Mouse (Mus musculus) hindbrain, embryonic 14.5 days (tissue): ENCODE data around the gene Fam168b. TPM values are rescaled to one million over a fixed set of nuclear protein-coding genes. Genes with fewer than 3 reads are reported as not detected.

Experiments
- ATAC-seq: fragments of 200-750 bp; cut with Nextera tagmentation; 2 replicates; pipeline ENCODE4 v1.8.0; 2017; ENCODE audit warnings: moderate number of reproducible peaks, mild to moderate bottlenecking, moderate TSS enrichment, moderate library complexity; ENCODE audit not compliant: low FRiP score
- DNase-seq: peaks from one replicate; pipeline ENCODE4 v3.0.0-alpha.2; 2015; ENCODE audit warnings: low spot score
- H3K27ac ChIP-seq: fragments of 300-500 bp; sonication (generic); 2 replicates; pipeline ENCODE4 v1.5.1; 2014; ENCODE audit warnings: mild to moderate bottlenecking, moderate library complexity
- H3K27me3 ChIP-seq: fragments of 300-500 bp; sonication (generic); 2 replicates; pipeline ENCODE4 v1.6.1; 2014; ENCODE audit warnings: mild to moderate bottlenecking, low read length, mixed read lengths; ENCODE audit not compliant: control insufficient read depth, insufficient read depth
- H3K36me3 ChIP-seq: fragments of 300-500 bp; sonication (generic); replicated peaks from 2 replicates; pipeline ENCODE4 v1.6.1; 2014; ENCODE audit not compliant: control insufficient read depth, insufficient read depth
- H3K4me1 ChIP-seq: fragments of 300-500 bp; sonication (generic); replicated peaks from 2 replicates; pipeline ENCODE4 v1.6.1; 2014; ENCODE audit warnings: antibody characterized with exemption, low read length, mixed read lengths; ENCODE audit not compliant: control insufficient read depth, insufficient read depth
- H3K4me2 ChIP-seq: fragments of 300-500 bp; sonication (generic); replicated peaks from 2 replicates; pipeline ENCODE4 v1.6.1; 2014; ENCODE audit warnings: mild to moderate bottlenecking, moderate library complexity
- H3K4me3 ChIP-seq: fragments of 300-500 bp; sonication (generic); replicated peaks from 2 replicates; pipeline ENCODE4 v1.5.1; 2014; ENCODE audit warnings: mild to moderate bottlenecking, low read length
- H3K9ac ChIP-seq: fragments of 300-500 bp; sonication (generic); 2 replicates; pipeline ENCODE4 v1.6.1; 2014
- H3K9me3 ChIP-seq: fragments of 300-500 bp; sonication (generic); 2 replicates; pipeline ENCODE4 v1.6.1; 2016; ENCODE audit warnings: low read length; ENCODE audit not compliant: control insufficient read depth
- WGBS: fragments of 180-500 bp; shearing (Covaris S2); extraction: QIAGEN DNeasy Blood & Tissue Kit; methylation state at CpG from one replicate; pipeline ENCODE4 v1.1.7; 2014; 5-methylcytosine and 5-hydroxymethylcytosine counted together
- polyA plus RNA-seq: library from polyadenylated mRNA; unstranded; fragments of >200 nt; fragmentation: Nextera tagmentation; extraction: Ambion mirVana; gene quantifications from 2 replicates; pipeline ENCODE4 v1.2.1, GENCODE M21; 2014

Gene Fam168b
- polyA plus RNA-seq, 1 experiment from 2014 or later, result 114 TPM

DNA sequence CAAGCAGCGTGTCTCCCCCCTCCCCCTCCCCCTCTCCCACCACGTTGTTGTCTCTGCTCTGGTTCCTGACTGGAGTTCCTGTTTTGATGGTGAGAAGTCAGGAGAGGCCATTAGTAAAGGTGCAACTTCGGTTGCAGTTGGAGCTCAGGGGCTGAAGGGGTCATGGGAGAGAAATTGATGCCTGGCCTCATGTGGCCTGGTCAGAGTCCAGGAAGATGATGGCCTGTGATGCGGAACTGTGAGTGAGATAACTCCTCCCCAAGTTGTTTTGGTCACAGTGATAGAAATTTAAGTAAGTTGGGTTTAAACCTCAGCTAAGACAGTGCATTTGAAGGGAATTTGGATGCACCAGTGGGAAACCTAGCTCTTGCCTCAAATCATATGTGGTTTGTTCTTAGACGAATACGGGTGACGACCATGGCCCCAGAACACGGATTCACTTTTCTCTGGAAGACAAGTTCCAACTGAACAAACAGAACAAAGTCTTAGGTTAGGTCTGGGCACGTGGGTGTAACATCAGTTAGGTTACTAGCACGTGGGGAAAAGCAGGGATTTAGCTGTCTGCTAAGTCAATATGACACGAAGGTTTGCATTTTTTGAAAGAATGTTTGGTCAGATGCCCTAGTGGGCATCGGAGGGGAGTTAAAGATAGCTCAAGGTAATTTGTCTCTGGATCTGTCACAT lies 12.3 kb upstream of the Fam168b start:
- Histone ChIP-seq H3K27me3 (no peaks in the 10 kb centered on the region), H3K4me3 (no peak overlapping the region), H3K36me3 (no peaks in the 10 kb centered on the region), H3K9ac (no peak overlapping the region), H3K27ac (no peak overlapping the region), H3K4me1 (peaks cover 18% of the 10 kb centered on the region), H3K4me2 (no peak overlapping the region), H3K9me3 (no peaks in the 10 kb centered on the region)
- no peak for DNase-seq
- 83% methylated on average over 12 of the region's 12 CpGs for WGBS
- ATAC-seq, result no peak

DNA sequence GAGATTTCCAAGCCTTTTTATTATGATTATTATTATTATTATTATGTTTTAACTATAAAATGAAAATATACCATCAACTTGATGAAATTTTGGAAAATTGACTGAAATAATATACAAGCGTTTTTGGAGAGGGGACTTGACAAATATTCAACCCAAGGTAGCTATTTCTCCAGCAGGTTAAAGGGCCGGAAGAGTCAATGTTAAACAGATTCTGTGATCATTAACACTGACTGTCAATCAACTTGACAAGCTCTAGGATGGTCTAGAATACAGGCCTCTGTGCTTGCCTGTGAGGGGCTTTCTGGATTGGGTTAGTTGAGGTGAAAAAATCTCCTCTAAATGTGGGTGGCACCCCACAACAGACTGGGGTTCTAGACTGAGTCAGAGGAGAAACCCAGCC lies 10.9 kb upstream of the Fam168b start:
- ATAC-seq, result no peak
- 91% methylated on average over 2 of the region's 2 CpGs for WGBS

DNA sequence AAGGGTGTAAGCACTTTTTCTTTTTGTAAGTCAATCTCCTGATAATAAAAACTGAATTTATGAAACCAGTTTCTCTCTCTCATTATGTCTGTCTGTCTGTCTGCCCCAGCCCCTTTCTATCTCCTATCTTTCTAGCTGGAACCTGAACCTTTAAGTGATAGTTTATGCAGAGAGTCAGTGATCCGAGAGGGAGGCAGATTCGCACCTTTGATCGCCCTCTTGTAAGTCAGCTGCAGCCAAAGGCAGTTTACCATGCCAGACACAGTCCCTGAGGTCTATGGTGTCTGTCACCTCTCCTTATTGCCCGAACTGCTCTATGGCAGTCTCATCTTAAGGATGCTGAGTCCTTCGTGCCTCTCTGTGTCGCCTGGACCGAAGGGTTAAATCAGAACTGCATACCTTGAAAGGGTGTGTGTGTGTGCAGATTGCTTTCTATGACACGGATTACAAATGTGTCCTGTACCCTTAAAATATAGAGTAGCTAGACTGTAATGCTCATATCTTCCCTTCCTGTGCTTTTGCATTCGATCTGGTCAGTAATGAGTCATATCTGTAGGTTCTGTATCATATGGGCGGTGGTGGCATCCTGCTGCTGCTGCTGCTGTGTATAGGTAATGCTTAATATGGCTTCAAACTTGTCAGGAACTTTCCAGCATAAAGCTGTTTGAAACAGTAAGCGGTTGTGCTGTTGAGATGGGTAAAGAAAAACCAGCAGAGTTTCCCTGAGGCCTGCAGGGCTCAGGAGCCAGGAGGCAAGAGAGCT lies 9.4 kb upstream of the Fam168b start:
- no peaks in the 10 kb centered on the region for H3K27me3 ChIP-seq
- peak overlapping the region; percentile 55 for H3K4me2 ChIP-seq
- H3K36me3 ChIP-seq, result no peaks in the 10 kb centered on the region
- H3K4me1 ChIP-seq, result peaks cover 24% of the 10 kb centered on the region
- H3K9me3 ChIP-seq, result no peaks in the 10 kb centered on the region
- DNase-seq, result no peak
- no peak overlapping the region for H3K4me3 ChIP-seq
- H3K27ac ChIP-seq, result peak overlapping the region; percentile 43
- 85% methylated on average over 11 of the region's 11 CpGs for WGBS
- no peak for ATAC-seq
- H3K9ac ChIP-seq, result peak overlapping the region; percentile 44

More for the DNA sequence above, 10.9 kb upstream of the Fam168b start:
- Histone ChIP-seq H3K27me3 (no peaks in the 10 kb centered on the region), H3K4me3 (no peak overlapping the region), H3K4me1 (peaks cover 24% of the 10 kb centered on the region), H3K9me3 (no peaks in the 10 kb centered on the region), H3K9ac (no peak overlapping the region), H3K27ac (no peak overlapping the region), H3K4me2 (no peak overlapping the region), H3K36me3 (no peaks in the 10 kb centered on the region)
- no peak for DNase-seq

DNA sequence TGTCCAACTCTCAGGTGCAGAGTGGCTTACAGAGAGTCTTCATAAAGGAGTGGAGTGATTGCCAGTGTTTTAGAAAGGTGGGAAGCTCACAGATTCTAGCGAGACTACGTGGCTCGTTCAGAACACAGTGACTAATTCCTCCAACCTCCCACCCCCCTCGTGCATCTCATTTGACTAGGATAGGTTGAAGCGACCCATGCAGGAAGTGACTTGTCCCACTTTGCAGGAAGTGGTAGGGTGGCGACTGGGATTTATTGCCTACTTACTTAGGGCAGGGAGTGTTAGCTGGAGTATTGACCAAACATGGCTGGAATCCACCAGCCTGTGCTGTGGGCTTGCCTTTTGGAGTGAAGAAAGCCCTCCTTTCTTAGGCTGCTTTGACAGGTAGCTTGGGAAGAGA lies 8.7 kb upstream of the Fam168b start:
- WGBS, result 61% methylated on average over 6 of the region's 6 CpGs
- Histone ChIP-seq H3K4me3 (no peak overlapping the region), H3K4me2 (peak overlapping the region; percentile 55)

DNA sequence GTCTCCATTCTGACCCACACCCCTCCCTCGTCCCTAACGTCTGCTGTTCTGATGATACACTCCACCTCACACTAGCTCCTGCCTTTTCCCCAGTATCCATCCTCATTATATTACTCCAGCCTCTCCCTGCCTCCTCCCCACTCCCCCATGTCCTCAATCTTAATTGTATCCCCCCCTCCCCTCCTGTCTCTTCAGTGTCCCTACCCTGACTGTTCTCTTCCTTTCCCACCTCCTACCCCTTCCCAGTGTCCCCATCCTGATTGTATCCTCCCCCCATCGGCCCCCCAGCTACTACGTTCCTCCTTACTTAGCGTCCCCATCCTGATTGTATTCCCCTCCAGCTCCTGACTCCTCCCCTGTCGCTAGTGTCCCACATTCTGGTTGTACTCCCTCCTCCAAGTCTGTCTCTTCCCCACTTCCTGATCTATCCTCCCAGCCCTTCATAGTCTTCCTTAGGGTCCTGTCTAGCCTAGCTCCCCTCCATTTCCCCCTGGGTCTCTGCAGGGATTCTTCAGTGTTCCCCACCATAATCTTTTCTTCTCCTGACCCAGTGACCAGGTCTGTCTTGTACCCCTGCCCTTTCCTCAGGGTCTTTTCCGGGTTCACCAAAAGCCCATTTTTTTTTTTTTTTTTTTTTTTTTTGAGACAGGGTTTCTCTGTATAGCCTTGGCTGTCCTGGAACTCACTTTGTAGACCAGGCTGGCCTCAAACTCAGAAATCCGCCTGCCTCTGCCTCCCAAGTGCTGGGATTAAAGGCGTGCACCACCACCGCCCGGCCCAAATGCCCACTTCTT lies 7.7 kb upstream of the Fam168b start:
- Histone ChIP-seq H3K4me2 (peak overlapping the region; percentile 55), H3K9ac (peak overlapping the region; percentile 90), H3K4me1 (peaks cover 24% of the 10 kb centered on the region), H3K4me3 (peak overlapping the region; percentile 85), H3K9me3 (no peaks in the 10 kb centered on the region), H3K36me3 (no peaks in the 10 kb centered on the region), H3K27ac (peak overlapping the region; percentile 82; the same call in 1 of the 2 replicates), H3K27me3 (no peaks in the 10 kb centered on the region)
- ATAC-seq (peak; percentile 46), DNase-seq (peak; percentile 32)
- 50% methylated on average over 10 of the region's 11 CpGs for WGBS

More for the DNA sequence above, 8.7 kb upstream of the Fam168b start:
- DNase-seq, result no peak
- Histone ChIP-seq H3K9me3 (no peaks in the 10 kb centered on the region), H3K27ac (no peak overlapping the region), H3K9ac (peak overlapping the region; percentile 44; the same call in 1 of the 2 replicates), H3K36me3 (no peaks in the 10 kb centered on the region), H3K27me3 (no peaks in the 10 kb centered on the region), H3K4me1 (peaks cover 24% of the 10 kb centered on the region)
- no peak for ATAC-seq

DNA sequence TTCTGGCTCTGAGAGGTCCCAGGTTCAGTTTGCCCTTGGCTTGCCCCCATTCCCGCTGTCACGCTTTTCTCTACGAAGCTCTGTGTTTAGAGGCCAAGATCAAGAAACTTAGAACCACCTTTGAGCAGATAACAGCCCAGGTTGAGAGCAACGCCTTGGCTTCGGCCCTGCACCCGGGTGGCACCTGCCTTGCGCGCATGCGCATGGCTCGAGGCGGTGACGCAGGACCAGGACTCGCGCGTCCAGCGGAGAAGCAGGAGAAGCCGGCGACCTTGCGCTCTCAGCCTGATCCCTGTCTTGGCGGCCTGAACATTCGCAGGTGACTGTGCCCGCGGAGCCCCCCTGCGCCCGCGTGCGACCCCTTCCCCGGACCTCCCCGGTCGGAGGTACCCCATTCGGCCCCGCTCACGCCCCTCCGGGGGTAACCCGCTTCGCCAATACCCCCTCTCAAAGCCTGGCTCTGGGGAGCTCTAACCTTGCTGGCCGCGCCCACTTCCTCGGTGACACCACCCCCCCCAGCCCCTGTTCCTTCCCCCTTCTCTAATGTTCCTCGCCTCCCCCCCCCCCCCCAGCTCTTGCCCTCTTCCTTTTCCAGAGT lies 7.0 kb upstream of the Fam168b start, which contains the start of gene Plekhb2:
Gene Plekhb2, plus strand, starts transcription at position 232 of the 598 bp plus-strand sequence.
- peak within 1 kb of the TSS; percentile 85 for H3K4me3 ChIP-seq
- 0% methylated on average over 39 of the region's 40 CpGs for WGBS

DNA sequence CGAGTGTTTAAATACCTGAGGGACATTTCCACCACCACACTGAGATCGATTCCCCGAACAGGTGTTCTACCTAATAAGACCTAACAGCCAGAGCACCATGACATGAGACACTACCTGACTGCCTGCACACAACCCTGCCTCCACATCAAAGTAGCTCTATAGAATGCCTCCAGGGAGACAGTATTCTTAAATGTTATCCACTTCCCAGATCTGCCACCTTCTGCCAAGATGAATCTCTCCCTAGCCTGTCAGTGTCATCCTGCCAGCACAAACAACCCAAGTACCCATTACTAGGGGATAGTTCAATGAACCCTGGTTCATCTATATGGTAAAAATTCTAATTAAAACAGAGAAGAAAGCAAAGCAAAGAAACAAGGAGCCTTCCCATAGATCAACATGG lies 4.2 kb upstream of the Fam168b start:
- Histone ChIP-seq H3K36me3 (no peaks in the 10 kb centered on the region), H3K4me1 (peaks cover 18% of the 10 kb centered on the region), H3K27ac (no peak overlapping the region), H3K9me3 (no peaks in the 10 kb centered on the region), H3K4me2 (no peak overlapping the region), H3K9ac (no peak overlapping the region), H3K4me3 (no peak overlapping the region), H3K27me3 (no peaks in the 10 kb centered on the region)
- 83% methylated on average over 3 of the region's 3 CpGs for WGBS
- ATAC-seq (no peak), DNase-seq (no peak)

More for the DNA sequence above, 7.0 kb upstream of the Fam168b start, which contains the start of gene Plekhb2:
- Histone ChIP-seq H3K9ac (peak within 1 kb of the TSS; percentile 90), H3K27ac (peak within 1 kb of the TSS; percentile 82), H3K4me1 (peaks cover 24% of the 10 kb centered on the region), H3K4me2 (peak within 1 kb of the TSS; percentile 55), H3K27me3 (no peaks in the 10 kb centered on the region), H3K36me3 (no peaks in the 10 kb centered on the region), H3K9me3 (no peaks in the 10 kb centered on the region)
- DNase-seq (peak; percentile 88), ATAC-seq (peak; percentile 90)

DNA sequence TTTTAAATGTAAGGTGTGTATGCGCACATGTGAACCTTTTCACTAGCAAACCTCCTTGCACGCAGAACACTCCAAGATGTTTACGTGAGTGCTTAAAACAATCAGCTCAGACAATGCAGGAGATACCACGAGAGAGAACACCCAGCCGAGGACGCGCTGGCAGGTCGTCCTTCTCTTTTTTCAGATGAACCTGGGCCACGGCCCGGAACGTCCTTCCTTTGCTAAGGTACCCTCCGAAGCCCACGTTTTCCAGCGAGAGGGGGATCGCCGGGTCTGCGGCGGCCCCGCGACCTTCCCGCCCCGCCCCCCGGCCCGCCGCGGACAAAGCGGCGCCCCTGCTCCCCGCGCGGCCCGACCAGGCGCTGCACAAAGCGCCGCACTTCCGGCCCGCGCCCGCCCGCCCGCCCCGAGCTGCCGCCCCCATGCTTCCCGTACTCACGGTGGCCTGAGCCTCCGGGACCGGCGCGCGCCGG lies 440 bp downstream of the Fam168b start:
- H3K27ac ChIP-seq, result peak overlapping the region; percentile 98
- no peaks in the 10 kb centered on the region for H3K9me3 ChIP-seq
- H3K4me1 ChIP-seq, result peaks cover 32% of the 10 kb centered on the region
- peak overlapping the region; percentile 55 for H3K4me3 ChIP-seq
- 1% methylated on average over 47 of the region's 51 CpGs for WGBS
- H3K4me2 ChIP-seq, result peak overlapping the region; percentile 80
- DNase-seq, result peak; percentile 66
- H3K9ac ChIP-seq, result peak overlapping the region; percentile 73
- no peaks in the 10 kb centered on the region for H3K27me3 ChIP-seq
- 0 out of 2 replicates have a peak, but pooled peaks cover under 1% of the 10 kb centered on the region for H3K36me3 ChIP-seq
- ATAC-seq, result peak; percentile 91
